Mouse (Mus musculus) megakaryocyte-erythroid progenitor cell, adult 5-6 weeks (primary cell): ENCODE measurements at regions not wholly inside any gene's neighbourhood (a gene's known extent, or its start where the extent isn't known, plus 50 kb on each side); places are given as distances from the start of the nearest gene placed in this dataset.
A peak's percentile ranks its signal among the peaks of the same experiment; 100 is the strongest.

Source experiments
- ATAC-seq: replicated peaks from 2 replicates; pipeline ENCODE4 v1.8.0; 2016; ENCODE audit warnings: mild to moderate bottlenecking, inconsistent platforms; ENCODE audit not compliant: severe bottlenecking, poor library complexity, low FRiP score, low TSS enrichment

DNA sequence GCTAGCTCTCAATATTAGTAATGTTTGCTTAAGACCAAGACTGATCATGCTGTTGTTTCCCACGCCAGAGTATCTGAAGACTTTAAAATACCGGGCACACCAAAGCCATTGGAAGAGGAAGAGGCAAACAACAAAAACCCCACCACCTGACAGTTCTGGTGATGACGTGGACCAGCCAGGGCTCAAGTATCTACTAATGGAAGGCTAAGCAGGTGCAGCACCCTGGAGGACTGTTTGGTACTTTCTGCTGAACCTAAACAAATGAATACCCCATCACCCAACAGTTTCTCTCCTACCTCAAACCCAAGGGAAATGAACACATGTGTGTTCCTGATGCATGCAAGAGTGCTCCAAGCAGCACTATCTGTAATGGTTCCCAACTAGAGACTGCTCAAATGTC is 160.3 kb upstream of the Prdm1 start:
- ATAC-seq, result no peak

DNA sequence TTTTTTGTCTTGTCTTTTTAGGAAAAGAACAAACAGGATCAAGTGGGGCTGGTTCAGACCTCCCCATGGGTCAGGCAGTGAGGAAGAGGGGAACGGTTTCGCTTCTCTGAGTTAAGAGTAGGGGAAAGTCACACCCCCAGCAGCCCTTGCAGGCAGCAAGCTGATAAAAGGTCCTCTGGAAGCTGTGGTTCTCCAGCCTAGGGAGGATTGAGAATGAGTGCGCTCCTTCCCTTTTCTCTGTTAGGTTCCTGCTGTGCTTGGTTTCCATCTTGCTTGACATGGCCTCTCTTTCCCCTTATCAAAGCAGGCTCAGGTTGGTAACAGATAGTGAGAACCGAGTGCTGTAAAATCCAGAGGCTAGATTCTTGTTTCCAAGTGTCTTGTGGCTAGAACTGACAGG is 157.8 kb upstream of the Prdm1 start:
- ATAC-seq, result peak; percentile 90

DNA sequence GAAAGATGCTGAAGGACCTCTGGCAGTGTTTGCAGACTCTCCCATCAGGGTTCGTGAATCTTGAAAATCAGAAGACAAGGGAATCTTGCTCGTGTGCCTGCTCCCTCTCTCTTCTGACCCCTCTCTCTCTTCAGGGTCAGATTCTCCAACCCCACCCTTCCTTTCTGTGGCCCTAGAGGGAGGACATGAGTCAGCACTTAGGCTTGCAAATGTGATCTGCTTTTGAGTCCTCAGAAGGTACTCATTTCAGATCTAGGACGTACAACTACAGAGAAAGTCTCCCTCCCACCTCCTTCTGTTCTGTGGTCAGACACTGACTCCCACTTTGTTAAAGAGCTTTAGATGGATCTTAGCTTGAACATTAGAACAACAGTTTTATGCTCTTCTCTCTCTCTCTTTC is 156.9 kb upstream of the Prdm1 start:
- ATAC-seq, result no peak

DNA sequence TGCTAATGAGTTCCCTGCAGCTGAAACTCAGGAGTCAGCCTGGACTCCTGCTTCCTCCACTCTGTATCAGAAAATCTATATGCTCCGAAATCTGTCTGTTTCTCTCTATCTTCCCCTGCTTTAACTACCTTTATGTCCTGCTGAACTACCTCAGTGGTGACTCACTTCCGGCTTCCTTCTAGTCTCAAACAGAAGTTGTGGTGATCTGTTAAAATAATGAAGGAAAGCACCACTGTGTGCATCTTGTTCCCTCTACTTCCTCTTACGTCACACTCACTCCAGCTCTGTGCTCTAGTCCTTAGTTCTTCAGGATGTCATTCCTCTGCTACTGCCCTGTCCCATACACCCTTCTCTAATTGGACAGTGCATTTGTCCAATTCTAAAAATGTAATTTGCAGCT is 148.2 kb upstream of the Prdm1 start:
- ATAC-seq, result no peak

DNA sequence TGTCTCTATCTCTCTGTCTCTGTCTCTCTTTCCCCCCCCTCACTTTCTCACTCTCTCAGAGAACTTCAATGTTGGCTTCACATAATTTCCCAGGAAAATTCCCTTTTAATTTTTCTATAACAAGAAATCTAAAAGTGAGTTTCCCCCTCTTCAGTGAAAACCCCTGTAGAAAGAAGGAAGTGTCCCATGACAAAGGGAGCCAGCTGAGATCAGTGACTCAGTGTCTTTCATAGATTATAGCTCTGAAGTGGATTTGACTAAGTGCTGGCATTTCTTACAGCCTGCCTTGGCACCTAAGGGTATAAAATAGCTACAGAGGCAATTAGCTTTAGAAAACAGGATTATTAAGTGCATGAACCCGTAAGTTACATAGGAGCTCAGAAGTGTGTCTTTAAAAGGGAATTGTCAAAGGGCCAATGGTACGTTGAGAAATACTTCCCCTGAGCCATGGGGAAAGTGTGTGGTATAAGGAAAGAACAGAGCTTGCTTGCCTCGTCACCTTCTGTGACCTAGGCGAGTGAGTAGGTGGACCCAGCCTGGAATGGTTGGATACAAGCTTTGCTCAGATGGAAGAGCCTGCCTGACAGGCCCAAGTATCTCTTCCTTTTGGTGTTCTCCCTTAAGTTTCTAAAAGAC is 137.3 kb upstream of the Prdm1 start:
- no peak for ATAC-seq

DNA sequence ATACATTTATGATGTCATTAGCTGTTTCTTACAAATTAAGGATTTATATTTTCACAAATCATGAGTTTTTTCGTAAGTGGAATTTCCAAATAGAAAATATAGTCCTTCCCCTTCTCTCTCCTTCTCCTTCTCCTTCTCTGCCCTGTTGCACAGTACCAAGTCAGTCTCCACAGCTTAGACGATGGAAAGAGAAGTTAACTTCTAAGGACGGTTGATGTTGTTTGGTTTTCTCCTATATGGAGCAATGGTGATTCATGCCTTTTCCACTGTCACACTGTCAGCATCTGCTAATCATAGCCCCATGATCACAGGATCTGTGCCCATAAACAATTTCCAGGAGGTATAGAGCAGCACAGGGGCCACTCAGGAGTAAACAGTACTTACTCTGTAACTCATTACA is 131.2 kb upstream of the Prdm1 start:
- no peak for ATAC-seq

DNA sequence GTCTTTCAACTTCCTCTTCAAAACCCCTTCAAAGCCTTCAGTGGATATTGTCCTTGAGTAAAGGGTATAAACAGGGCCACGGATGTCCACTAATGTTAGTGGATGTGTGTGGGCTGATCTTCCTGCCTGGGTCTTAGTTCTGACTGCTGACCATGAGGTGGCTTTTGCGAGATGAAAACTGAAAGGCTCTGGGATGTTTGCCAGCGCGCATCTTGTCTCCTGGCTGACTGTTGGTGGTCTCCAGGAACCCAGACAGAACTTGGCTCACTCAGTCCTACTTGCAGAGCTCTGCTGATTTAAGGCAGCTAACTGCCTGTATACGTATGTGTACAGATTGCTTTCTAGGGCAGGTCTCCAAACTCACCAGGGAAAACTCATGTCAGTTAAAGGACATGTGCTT is 125.5 kb upstream of the Prdm1 start:
- ATAC-seq, result no peak

DNA sequence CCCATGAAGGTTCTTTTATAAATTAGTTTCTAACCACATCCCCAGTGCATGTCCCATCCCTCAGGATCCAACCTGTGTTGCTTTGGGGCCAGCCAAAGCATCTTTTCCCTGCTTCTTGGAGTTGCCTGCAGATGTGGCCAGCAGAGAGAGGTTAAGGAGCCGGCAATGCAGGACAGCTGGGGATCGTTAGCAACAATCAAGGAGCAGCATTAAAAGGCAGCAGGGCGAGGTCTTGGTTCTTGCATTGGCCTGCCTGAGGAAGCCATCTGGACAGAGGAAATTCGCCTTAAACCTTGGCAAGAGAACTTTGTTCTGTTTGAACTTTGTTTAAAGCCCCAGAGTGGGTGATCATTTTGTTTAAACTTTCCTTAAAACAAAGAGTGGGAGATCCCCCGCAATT is 118.7 kb upstream of the Prdm1 start:
- ATAC-seq, result no peak

DNA sequence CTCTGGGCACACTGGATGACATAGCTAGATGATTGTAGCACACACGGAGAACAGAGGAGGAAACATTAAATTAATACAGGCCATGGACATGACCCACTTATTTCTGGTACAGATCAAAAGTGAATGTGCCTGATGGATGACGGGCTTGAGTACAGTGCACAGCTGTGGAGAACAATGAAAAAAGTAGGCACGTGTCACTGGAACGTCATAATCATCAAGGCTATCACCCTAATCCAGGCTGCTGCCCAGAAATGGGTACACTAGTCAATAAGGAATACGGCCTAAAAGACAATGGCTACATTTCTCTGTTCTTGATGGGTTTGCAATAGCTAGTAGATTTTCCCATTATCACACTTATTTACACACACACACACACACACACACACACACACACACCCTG is 118.3 kb upstream of the Prdm1 start:
- no peak for ATAC-seq

DNA sequence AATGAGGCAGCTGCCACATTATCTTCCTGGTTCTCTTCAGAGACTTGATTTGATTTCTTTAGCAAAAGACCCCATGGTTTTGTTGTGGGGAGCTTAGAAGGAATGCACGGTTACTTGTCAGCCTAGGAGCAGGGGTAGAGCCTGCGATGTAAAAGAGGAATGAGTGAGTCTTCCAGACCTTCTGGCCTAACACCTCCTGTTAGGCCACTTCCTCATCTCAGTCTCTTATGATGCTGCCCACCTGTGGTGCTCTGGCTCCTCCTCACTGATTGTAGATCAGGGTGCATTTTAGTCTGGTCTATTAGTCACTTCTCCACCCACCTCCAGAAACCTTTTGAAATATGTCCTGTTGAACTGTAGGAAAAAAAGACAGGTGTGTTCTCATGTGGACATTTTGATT is 113.3 kb upstream of the Prdm1 start:
- ATAC-seq, result no peak

DNA sequence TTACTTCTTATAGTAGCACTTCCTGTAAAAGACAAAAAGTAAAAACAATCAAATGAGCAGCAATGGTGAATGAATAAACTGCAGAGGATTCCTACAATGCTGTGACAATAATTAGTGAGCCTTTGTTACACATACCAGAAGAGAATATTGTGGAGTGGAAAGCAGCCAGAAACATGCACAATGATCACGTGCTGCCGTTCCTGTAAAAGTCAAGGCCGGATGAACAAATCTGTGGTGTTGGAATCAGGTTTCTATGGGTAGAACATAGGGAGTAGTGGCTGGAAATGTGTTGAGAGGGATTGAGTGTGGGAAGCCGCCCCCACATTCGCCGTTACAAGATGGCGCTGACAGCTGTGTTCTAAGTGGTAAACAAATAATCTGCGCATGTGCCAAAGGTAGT is 112.3 kb upstream of the Prdm1 start:
- no peak for ATAC-seq

DNA sequence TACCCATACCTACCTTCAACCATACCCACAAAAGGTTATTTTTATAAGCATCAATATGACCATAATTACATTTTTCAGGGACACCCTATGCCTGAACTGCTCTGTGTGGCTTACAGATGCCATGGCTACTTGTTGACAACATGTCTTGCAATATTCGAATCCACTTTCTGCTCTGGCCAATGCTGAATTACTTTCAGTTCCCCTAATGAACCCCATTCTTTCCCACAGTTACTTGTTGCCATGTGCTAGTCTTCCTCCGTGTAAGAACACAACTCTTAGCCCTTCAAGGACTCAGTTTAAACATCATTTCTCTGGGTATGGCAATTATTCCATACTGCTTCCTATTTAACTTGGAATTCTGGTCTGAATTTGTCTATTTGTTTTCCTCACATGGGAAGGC is 110.4 kb upstream of the Prdm1 start:
- no peak for ATAC-seq

DNA sequence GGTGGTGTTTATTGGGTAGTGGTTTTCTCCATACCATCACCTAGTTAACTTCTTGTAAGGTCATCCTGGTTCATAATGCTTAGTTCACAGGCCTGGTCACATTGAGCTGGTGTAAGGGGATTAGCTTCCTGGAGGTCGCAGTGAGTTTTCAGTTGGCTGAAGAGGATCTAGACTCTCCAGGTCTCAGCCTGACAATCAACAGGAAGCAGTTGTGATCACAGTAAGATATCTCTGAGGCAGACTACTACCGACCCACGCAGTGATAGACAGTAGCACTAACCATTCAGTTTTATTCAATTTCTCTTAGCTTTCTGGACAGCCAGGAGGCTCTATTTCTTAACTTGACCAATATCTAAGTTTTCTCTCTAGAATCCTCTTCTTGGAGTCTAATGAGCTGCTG is 108.5 kb upstream of the Prdm1 start:
- ATAC-seq, result peak; percentile 94

DNA sequence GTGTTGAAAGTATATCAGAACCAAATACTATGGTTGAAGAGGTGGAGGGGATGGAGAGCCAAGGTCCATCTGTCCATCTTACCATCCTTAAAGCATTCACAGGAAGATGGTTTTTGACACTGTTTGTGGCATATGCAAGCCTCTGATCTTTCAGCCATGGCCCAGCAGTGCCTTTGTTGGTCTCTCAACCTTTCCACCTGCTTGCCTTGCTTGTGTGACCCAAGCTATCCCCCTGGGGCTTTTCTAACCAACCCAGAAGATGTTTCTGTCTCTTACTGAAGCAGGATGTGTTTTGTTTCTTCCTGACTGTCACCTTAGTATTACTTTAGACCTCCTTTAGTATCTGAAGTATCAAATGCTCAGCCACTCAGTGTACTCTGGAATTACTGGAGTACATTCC is 107.8 kb upstream of the Prdm1 start:
- no peak for ATAC-seq

DNA sequence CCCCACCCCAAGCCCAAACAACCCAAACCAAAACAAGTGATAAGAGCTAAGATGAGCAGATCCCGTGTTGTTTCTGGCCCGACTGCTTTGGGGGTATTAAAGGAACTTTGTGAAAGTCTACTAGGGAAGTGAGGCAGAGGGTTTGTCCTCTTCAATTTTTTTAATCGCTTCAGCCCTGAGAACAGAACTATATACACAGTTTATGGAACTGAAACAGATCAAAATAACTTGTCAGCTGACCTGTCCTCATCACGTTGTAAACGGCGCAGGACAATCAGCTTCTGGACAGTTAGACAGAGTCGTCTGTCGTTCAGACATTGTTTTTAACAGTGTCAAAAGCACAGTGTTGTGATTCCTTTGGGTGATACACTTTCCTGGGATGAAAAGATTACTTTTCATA is 103.3 kb upstream of the Prdm1 start:
- ATAC-seq, result no peak

DNA sequence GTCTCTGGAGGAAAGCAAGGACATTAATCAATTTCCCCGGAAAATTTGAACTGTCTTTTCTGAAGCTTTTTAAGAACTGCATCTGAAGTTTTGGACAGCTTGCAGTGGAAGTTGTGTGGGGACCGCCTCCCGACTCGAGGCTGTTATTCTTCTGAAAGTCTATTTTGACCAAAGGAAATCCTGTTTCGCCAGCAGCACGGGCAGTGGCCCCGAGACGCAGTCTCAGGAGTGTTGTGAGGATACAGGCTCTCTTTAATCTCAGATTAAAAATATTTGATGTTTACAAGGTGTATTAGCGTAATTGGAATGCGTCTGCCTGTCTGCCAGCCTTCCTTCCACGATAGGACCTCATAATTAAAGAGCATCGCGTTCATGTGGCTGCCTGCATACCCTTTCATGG is 102.2 kb upstream of the Prdm1 start:
- no peak for ATAC-seq

DNA sequence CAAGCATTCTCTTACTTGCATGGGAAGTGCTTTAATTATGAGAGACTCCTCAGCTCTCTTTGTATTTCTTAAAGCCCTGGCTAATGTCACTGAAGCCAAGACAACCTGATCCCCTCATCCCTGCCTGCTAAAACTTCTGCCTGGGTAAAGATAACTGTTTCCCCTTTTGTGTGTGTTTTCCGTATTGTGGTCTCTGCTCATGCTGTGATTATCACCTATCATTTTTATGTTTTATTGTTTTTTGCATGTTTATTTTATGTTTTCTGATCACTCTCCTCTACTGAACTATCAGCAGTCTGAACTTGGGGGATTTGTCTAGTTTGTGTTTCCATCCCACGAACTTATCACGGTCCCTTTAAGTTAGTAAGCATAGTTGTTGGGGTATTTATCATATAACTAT is 100.1 kb upstream of the Prdm1 start:
- ATAC-seq, result no peak

DNA sequence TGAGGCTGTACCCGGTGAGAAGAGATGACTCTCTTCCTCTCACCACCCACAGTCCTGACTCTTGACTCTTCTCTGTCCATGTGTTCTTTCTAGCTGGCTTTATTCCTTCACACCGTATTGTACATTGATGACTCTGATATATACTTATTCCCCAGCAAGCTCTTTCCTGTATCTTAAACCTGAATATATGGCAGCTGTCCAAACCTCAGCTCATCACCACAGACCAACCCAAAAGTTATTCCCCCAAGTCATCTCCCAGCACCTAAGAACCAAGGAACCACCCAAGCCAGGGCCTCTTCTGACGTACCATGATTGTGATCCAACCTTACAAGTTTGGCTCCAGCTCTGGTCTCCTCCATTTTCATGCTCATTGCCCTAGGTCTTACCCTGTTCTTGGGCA is 99.1 kb upstream of the Prdm1 start:
- ATAC-seq, result peak; percentile 61

DNA sequence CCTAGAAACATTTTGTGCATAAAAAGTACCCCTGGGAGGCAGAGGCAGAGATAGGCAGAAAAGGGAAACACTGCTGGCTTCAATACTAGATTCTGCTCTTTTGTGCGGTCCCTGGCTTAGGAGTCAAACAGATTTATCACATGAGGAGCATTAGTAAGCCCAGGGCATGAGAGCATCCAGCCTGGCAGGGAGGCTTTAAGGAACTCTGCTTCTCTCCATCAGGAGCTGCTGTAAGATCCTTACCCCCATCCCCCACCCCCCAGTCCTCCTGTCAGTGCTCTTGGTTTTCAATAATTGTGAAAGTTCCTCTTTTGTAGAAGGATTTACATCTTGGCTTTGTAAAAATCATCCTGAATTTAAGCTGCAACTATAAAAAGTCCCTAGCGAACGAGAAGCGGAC is 97.2 kb upstream of the Prdm1 start:
- ATAC-seq, result no peak

DNA sequence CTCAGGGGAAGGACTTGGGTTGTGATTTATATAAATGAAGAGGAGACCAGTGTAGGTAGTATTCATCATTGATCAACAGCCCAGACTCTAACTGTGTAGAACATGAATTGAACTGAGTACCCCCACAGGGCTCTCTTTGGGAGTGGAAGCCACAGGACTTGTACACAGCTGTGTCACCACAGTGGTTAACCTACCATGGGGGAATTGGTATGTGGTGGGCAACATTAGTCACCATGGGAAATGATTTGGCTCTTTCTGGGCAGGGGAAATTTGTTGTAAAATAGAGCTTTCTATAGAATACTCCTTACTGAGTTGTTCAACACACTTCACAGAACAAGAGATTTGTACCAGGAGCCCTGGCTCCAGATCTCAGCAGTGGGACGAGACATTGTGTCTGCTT is 87.3 kb upstream of the Prdm1 start:
- no peak for ATAC-seq

DNA sequence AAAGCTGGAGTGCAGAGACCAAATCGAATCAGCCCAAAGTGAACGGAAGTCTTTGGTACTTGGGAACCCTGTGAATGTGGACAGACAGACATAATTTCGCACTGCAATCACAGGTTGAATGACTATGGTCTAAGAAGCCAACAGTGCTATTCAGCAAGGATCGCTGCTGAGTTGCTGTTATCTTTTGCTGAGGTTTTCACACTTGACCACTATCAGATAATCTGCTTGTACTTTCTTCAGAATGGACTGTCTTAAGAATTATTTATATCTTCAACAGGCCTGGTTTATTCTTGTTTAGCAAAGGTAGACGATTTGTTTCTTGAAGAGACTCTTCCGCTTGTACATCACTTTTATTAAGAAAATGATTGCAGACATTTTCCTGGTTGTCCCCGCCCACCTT is 84.3 kb upstream of the Prdm1 start:
- ATAC-seq, result no peak

DNA sequence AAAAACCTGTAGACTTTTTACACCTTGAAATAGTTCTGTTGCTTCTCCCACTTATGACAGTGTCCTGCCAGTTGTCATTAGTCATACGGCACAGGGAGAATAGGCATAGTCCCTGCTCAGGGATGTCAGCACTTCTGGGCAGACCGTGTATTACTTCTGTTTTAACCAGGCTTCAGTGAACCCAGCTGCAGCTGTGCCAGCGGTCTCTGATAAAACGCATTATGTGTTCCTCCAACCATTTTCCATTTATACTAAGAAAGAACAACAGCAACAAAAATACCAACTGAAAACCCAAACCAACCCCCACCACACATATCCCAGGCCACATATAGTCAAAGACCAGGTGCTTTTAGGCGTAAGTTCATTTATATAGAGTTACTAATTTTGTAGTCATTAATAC is 83.1 kb upstream of the Prdm1 start:
- ATAC-seq, result no peak
